Mouse (Mus musculus) MEL (cell line): ENCODE data around the gene Cntn4. TPM values are rescaled to one million over a fixed set of nuclear protein-coding genes. Genes with fewer than 3 reads are reported as not detected.

ENCODE experiments used
- DNase-seq: peaks from one replicate; pipeline ENCODE4 v3.0.0; 2011; ENCODE audit warnings: low read depth, low spot score
- H3K27ac ChIP-seq: 2 replicates; pipeline ENCODE4 v1.5.1; 2012; ENCODE audit warnings: low read depth, mild to moderate bottlenecking, control low read depth, low read length, moderate library complexity; ENCODE audit not compliant: control insufficient read depth
- H3K27me3 ChIP-seq, 2 experiments: fragments of 150-350 bp in 1 of 2; sonication (generic) in 1 of 2; 2 replicates each; pipeline ENCODE4 v1.6.1; 2012; ENCODE audit warnings: low read length in 2 of 2, mild to moderate bottlenecking in 2 of 2, improper control_type of control experiment in 1 of 2, moderate library complexity in 1 of 2; ENCODE audit not compliant: insufficient read depth in 2 of 2, control insufficient read depth in 1 of 2
- H3K36me3 ChIP-seq, 2 experiments: 2 replicates each; pipeline ENCODE4 v1.6.1; 2012 to 2014; ENCODE audit warnings: low read length in 2 of 2, improper control_type of control experiment in 1 of 2, inconsistent platforms in 1 of 2, mild to moderate bottlenecking in 1 of 2; ENCODE audit not compliant: insufficient read depth in 2 of 2, control insufficient read depth in 1 of 2
- H3K4me1 ChIP-seq, 2 experiments: fragments of 150-350 bp in 1 of 2; sonication (generic) in 1 of 2; 2 replicates each; pipeline ENCODE4 v1.6.1; 2012; ENCODE audit warnings: low read length in 2 of 2, improper control_type of control experiment in 1 of 2, mild to moderate bottlenecking in 1 of 2; ENCODE audit not compliant: insufficient read depth in 2 of 2, control insufficient read depth in 1 of 2
- H3K4me3 ChIP-seq, 2 experiments: fragments of 150-350 bp in 1 of 2; sonication (generic) in 1 of 2; 2 replicates each; pipeline ENCODE4 v1.5.1; 2012; ENCODE audit warnings: low read depth in 2 of 2, low read length in 2 of 2, mild to moderate bottlenecking in 2 of 2, moderate library complexity in 2 of 2, control low read depth in 1 of 2, improper control_type of control experiment in 1 of 2; ENCODE audit not compliant: control insufficient read depth in 1 of 2, insufficient read depth in 1 of 2
- H3K79me2 ChIP-seq: 2 replicates; pipeline ENCODE4 v1.6.1; 2012; ENCODE audit warnings: mild to moderate bottlenecking, low read length, moderate library complexity; ENCODE audit not compliant: control insufficient read depth, poor library complexity, insufficient read depth
- H3K9ac ChIP-seq: 2 replicates; pipeline ENCODE4 v1.6.1; 2012; ENCODE audit warnings: low read depth, mild to moderate bottlenecking, control low read depth, low read length, moderate library complexity; ENCODE audit not compliant: control insufficient read depth, poor library complexity, severe bottlenecking
- H3K9me3 ChIP-seq: fragments of 150-350 bp; sonication (generic); replicated peaks from 2 replicates; pipeline ENCODE4 v1.6.1; 2012; ENCODE audit warnings: mild to moderate bottlenecking, low read length, improper control_type of control experiment, moderate library complexity; ENCODE audit not compliant: insufficient read depth
- BHLHE40 ChIP-seq: IDR thresholded peaks from 2 replicates; pipeline ENCODE4 v1.6.1; 2012; ENCODE audit warnings: low read depth, mild to moderate bottlenecking, inconsistent platforms, low read length, improper control_type of control experiment, borderline replicate concordance
- CHD1 ChIP-seq: IDR thresholded peaks from 2 replicates; pipeline ENCODE4 v1.6.1; 2012; ENCODE audit warnings: low read depth, mild to moderate bottlenecking, inconsistent platforms, low read length, improper control_type of control experiment
- CHD2 ChIP-seq: IDR thresholded peaks from 2 replicates; pipeline ENCODE4 v1.6.1; 2011; ENCODE audit warnings: low read length, improper control_type of control experiment
- ELF1 ChIP-seq: IDR thresholded peaks from 2 replicates; pipeline ENCODE4 v1.6.1; 2014; ENCODE audit warnings: low read depth, mild to moderate bottlenecking, inconsistent platforms, low read length, improper control_type of control experiment, moderate library complexity
- ETS1 ChIP-seq: IDR thresholded peaks from 2 replicates; pipeline ENCODE4 v1.6.1; 2012; ENCODE audit warnings: low read depth, mild to moderate bottlenecking, inconsistent platforms, low read length, improper control_type of control experiment, moderate library complexity
- GATA1 ChIP-seq: IDR thresholded peaks from 2 replicates; pipeline ENCODE4 v1.6.1; 2011; ENCODE audit warnings: low read depth, low read length, improper control_type of control experiment
- HCFC1 ChIP-seq: IDR thresholded peaks from 2 replicates; pipeline ENCODE4 v1.6.1; 2012; ENCODE audit warnings: low read depth, mild to moderate bottlenecking, inconsistent platforms, low read length, improper control_type of control experiment, moderate library complexity
- JUND ChIP-seq: IDR thresholded peaks from 2 replicates; pipeline ENCODE4 v1.6.1; 2011; ENCODE audit warnings: low read depth, mild to moderate bottlenecking, improper control_type of control experiment, low read length
- MAZ ChIP-seq: IDR thresholded peaks from 2 replicates; pipeline ENCODE4 v1.6.1; 2012; ENCODE audit warnings: low read depth, mild to moderate bottlenecking, inconsistent platforms, low read length, improper control_type of control experiment
- MEF2A ChIP-seq: IDR thresholded peaks from 2 replicates; pipeline ENCODE4 v1.6.1; 2014; ENCODE audit warnings: low read depth, mild to moderate bottlenecking, inconsistent platforms, low read length, improper control_type of control experiment; ENCODE audit not compliant: poor library complexity, insufficient replicate concordance, severe bottlenecking; ENCODE audit errors: extremely low read depth
- MXI1 ChIP-seq: IDR thresholded peaks from 2 replicates; pipeline ENCODE4 v1.6.1; 2011; ENCODE audit warnings: mild to moderate bottlenecking, low read depth, low read length, improper control_type of control experiment
- MYB ChIP-seq: IDR thresholded peaks from 2 replicates; pipeline ENCODE4 v1.6.1; 2011; ENCODE audit warnings: mild to moderate bottlenecking, low read depth, low read length, improper control_type of control experiment
- MYC ChIP-seq: IDR thresholded peaks from 2 replicates; pipeline ENCODE4 v1.6.1; 2011; ENCODE audit warnings: low read depth, mild to moderate bottlenecking, low read length, improper control_type of control experiment, moderate library complexity
- NELFE ChIP-seq: IDR thresholded peaks from 2 replicates; pipeline ENCODE4 v1.6.1; 2011; ENCODE audit warnings: low read depth, low read length, improper control_type of control experiment
- NRF1 ChIP-seq: IDR thresholded peaks from 2 replicates; pipeline ENCODE4 v1.6.1; 2014; ENCODE audit warnings: low read depth, mild to moderate bottlenecking, inconsistent platforms, low read length, improper control_type of control experiment, moderate library complexity; ENCODE audit not compliant: poor library complexity, insufficient read depth, severe bottlenecking
- POLR2A ChIP-seq, 2 experiments: IDR thresholded peaks; 2 replicates each; pipeline ENCODE4 v1.6.1; 2011 to 2012; ENCODE audit warnings: low read length in 2 of 2, mild to moderate bottlenecking in 2 of 2, control low read depth in 1 of 2, improper control_type of control experiment in 1 of 2, low read depth in 1 of 2, moderate library complexity in 1 of 2; ENCODE audit not compliant: control insufficient read depth in 1 of 2, insufficient read depth in 1 of 2, poor library complexity in 1 of 2
- POLR2AphosphoS5 ChIP-seq: IDR thresholded peaks from 2 replicates; pipeline ENCODE4 v1.6.1; 2012; ENCODE audit warnings: low read depth, borderline replicate concordance, mild to moderate bottlenecking, inconsistent platforms, low read length, moderate library complexity, mixed read lengths
- RAD21 ChIP-seq: IDR thresholded peaks from 2 replicates; pipeline ENCODE4 v1.6.1; 2011; ENCODE audit warnings: mild to moderate bottlenecking, low read depth, low read length, improper control_type of control experiment
- RCOR1 ChIP-seq: IDR thresholded peaks from 2 replicates; pipeline ENCODE4 v1.6.1; 2012; ENCODE audit warnings: low read depth, mild to moderate bottlenecking, inconsistent platforms, low read length, improper control_type of control experiment
- SIN3A ChIP-seq: IDR thresholded peaks from 2 replicates; pipeline ENCODE4 v1.6.1; 2012; ENCODE audit warnings: low read length, improper control_type of control experiment, inconsistent platforms
- SMC3 ChIP-seq: IDR thresholded peaks from 2 replicates; pipeline ENCODE4 v1.6.1; 2011; ENCODE audit warnings: low read depth, low read length, improper control_type of control experiment
- TAL1 ChIP-seq: IDR thresholded peaks from 2 replicates; pipeline ENCODE4 v1.6.1; 2012; ENCODE audit warnings: mild to moderate bottlenecking, inconsistent platforms, low read length, moderate library complexity, mixed read lengths
- TCF12 ChIP-seq: IDR thresholded peaks from 2 replicates; pipeline ENCODE4 v1.6.1; 2014; ENCODE audit warnings: low read depth, mild to moderate bottlenecking, inconsistent platforms, low read length, improper control_type of control experiment, moderate library complexity
- UBTF ChIP-seq: IDR thresholded peaks from 2 replicates; pipeline ENCODE4 v1.6.1; 2012; ENCODE audit warnings: low read depth, mild to moderate bottlenecking, inconsistent platforms, low read length, improper control_type of control experiment, moderate library complexity, borderline replicate concordance; ENCODE audit not compliant: insufficient read depth
- USF1 ChIP-seq: IDR thresholded peaks from 2 replicates; pipeline ENCODE4 v1.6.1; 2014; ENCODE audit warnings: low read depth, mild to moderate bottlenecking, inconsistent platforms, low read length, improper control_type of control experiment, moderate library complexity
- USF2 ChIP-seq, 2 experiments: IDR thresholded peaks; 2 replicates each; pipeline ENCODE4 v1.6.1; 2011 to 2012; ENCODE audit warnings: improper control_type of control experiment in 2 of 2, low read length in 2 of 2, borderline replicate concordance in 1 of 2, inconsistent platforms in 1 of 2, low read depth in 1 of 2, mild to moderate bottlenecking in 1 of 2; ENCODE audit not compliant: insufficient read depth in 1 of 2
- ZC3H11A ChIP-seq: IDR thresholded peaks from 2 replicates; pipeline ENCODE4 v1.6.1; 2012; ENCODE audit warnings: low read depth, mild to moderate bottlenecking, inconsistent platforms, low read length, improper control_type of control experiment
- ZKSCAN1 ChIP-seq: IDR thresholded peaks from 2 replicates; pipeline ENCODE4 v1.6.1; 2012; ENCODE audit warnings: low read depth, mild to moderate bottlenecking, inconsistent platforms, low read length, improper control_type of control experiment, moderate library complexity
- ZNF384 ChIP-seq: IDR thresholded peaks from 2 replicates; pipeline ENCODE4 v1.6.1; 2012; ENCODE audit warnings: low read depth, mild to moderate bottlenecking, inconsistent platforms, low read length, improper control_type of control experiment
- polyA plus RNA-seq, 2 experiments: library from polyadenylated mRNA; stranded (reverse) in 1 of 2; unstranded in 1 of 2; fragments of >175 nt in 1 of 2; fragments of >200 nt in 1 of 2; gene quantifications; 2 replicates each; pipeline versions ENCODE4 v1.2.1 to v1.2.4; 2012; ENCODE audit warnings: low replicate concordance in 2 of 2, low read depth in 1 of 2; ENCODE audit not compliant: insufficient read length in 2 of 2, insufficient read depth in 1 of 2, missing spikeins in 1 of 2
- total RNA-seq: library from RNA; depleted of rRNA; stranded (reverse); fragments of 300-350 nt; gene quantifications from 2 replicates; pipeline ENCODE4 v1.2.3, GENCODE M21; 2012

Cntn4 gene
- total and polyA plus RNA-seq, 3 experiments, result not detected

GRCm38 (mm10) chr6:105892838-105893237 lies 215.4 kb downstream of the Cntn4 start:
- no peak overlapping the region for H3K9ac ChIP-seq

GRCm38 (mm10) chr6:105938485-105938884 lies 261.0 kb downstream of the Cntn4 start:
- Histone ChIP-seq H3K4me3 (no peak overlapping the region), H3K27ac (no peak overlapping the region), H3K79me2 (no peaks in the 10 kb centered on the region), H3K9me3 (no peaks in the 10 kb centered on the region), H3K4me1 (no peaks in the 10 kb centered on the region), H3K36me3 (no peaks in the 10 kb centered on the region), H3K9ac (no peak overlapping the region), H3K27me3 (no peaks in the 10 kb centered on the region)
- DNase-seq, result no peak
- TF ChIP-seq ELF1 (no peak), SIN3A (no peak), GATA1 (no peak), CHD1 (no peak), HCFC1 (no peak), CHD2 (no peak), RCOR1 (no peak), POLR2AphosphoS5 (no peak), TAL1 (no peak), TCF12 (no peak), ZC3H11A (no peak), RAD21 (no peak), USF2 (IDR thresholded peaks at IDR 0.05; ENCODE audit: borderline replicate concordance in 1 of 2, insufficient read depth in 1 of 2, low read depth in 1 of 2, low read length in 2 of 2) (no peak), ZNF384 (no peak), MYB (no peak), JUND (no peak)

More at GRCm38 (mm10) chr6:105892838-105893237, 215.4 kb downstream of the Cntn4 start:
- Histone ChIP-seq H3K27ac (no peak overlapping the region), H3K79me2 (no peaks in the 10 kb centered on the region), H3K9me3 (no peaks in the 10 kb centered on the region), H3K4me1 (no peaks in the 10 kb centered on the region), H3K36me3 (no peaks in the 10 kb centered on the region), H3K4me3 (no peak overlapping the region), H3K27me3 (no peaks in the 10 kb centered on the region)
- DNase-seq, result no peak
- TF ChIP-seq MYB (no peak), MAZ (no peak), ETS1 (no peak), RCOR1 (no peak), NELFE (no peak), SIN3A (no peak), MXI1 (no peak), MYC (no peak), SMC3 (no peak), MEF2A (no peak), ZKSCAN1 (no peak), POLR2A (IDR thresholded peaks at IDR 0.05; ENCODE audit: control insufficient read depth in 1 of 2, insufficient read depth in 1 of 2, low read depth in 1 of 2, low read length in 2 of 2, poor library complexity in 1 of 2) (no peak), JUND (no peak), USF1 (no peak), UBTF (no peak), BHLHE40 (no peak), NRF1 (no peak)
